Mouse (Mus musculus): ENCODE results near the gene Irs2.

DNA sequence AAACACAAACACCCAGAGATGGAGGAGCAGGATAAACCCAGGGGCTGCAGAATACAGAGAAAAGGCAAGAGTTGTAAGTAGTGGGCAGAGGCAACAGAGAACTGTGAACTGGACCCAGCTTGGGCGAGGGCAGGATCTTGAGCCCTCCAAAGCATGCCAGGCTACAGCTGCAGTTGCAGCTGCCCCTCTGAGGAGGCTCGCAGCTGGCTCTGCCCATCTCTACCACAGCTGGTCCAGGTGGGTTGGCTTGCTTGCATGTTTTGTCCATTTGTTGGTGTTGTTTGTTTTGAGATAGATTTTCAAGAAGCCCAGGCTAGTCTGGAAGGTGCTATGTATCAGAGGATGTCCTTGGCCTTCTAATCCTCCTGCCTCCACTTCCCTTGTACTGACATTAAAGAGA lies 56.0 kb downstream of the Irs2 start:
- TF ChIP-seq CTCF (conservative IDR thresholded peaks at IDR 0.05; ENCODE audit: low read length), result no peak
- no peak for TF ChIP-seq POU5F1 (IDR thresholded peaks at IDR 0.05; ENCODE audit: borderline replicate concordance, low read length)
- TF ChIP-seq NANOG (IDR thresholded peaks at IDR 0.05; ENCODE audit: borderline replicate concordance, low read length), result no peak

Measured in E14TG2a.4 (cell line).